ENCODE assay signal across 17 mouse cellular contexts in the genomic region with DNA sequence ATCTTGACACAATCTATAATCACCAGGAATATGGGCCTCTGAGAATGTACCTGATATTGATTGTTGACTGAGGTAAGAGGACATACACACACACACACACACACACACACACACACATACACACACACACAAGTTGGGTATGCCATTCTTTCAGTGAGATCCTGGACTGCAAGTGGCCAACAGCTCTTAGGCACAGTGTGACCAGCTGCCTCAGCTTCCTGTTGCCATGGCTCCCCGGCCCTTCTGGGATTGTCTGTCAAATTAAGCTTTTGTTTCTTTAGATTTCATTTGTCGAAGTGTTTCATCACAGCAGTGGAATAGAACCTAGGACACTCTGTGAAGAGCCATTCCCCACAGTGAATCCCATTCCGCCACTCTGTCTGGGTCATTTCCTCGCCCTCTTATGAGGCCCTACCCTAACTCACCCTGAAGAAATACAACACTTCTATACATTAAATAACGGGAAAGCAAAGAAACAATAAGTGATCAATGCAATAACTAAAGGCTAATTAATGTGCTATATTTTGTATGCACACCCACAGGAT.
A peak's percentile ranks its signal among the peaks of the same experiment; 100 is the strongest.
DNase-seq lines count a peak whose midpoint lies in the region; ATAC-seq and TF ChIP-seq lines count a peak whose summit lies in the region.
"Had no signal": no experiment of that assay in that cellular context is flagged by ENCODE, and none has a peak within 500 bp of the region (broad histone marks: within the 10 kb centered on the region; RNA-seq: fewer than 3 reads in every experiment).

No protein-coding gene starts in this region.

- no peak overlapping the region for H3K9ac ChIP-seq in forebrain, embryonic 12.5 days
- H3K9ac ChIP-seq in forebrain, postnatal 0 days, result no peak overlapping the region
- no peak overlapping the region for H3K9ac ChIP-seq in hindbrain, postnatal 0 days (replicated peaks; ENCODE audit: low read length)

- H3K9me3 ChIP-seq in forebrain, embryonic 12.5 days, result no peaks in the 10 kb centered on the region
- no peaks in the 10 kb centered on the region for H3K9me3 ChIP-seq in forebrain, embryonic 10.5 days
- H3K9me3 ChIP-seq in forebrain, postnatal 0 days (ENCODE audit: low read length), result no peaks in the 10 kb centered on the region
- no peaks in the 10 kb centered on the region for H3K9me3 ChIP-seq in hindbrain, postnatal 0 days (ENCODE audit: low read length)
- H3K9me3 ChIP-seq: heart, embryonic 10.5 days; limb, embryonic 10.5 days had no signal

- H3K36me3 ChIP-seq in forebrain, embryonic 12.5 days (replicated peaks), result no peaks in the 10 kb centered on the region
- H3K36me3 ChIP-seq in forebrain, embryonic 10.5 days (replicated peaks), result no peaks in the 10 kb centered on the region
- H3K36me3 ChIP-seq in forebrain, postnatal 0 days (ENCODE audit: insufficient read depth), result no peaks in the 10 kb centered on the region
- no peaks in the 10 kb centered on the region for H3K36me3 ChIP-seq in hindbrain, postnatal 0 days (ENCODE audit: insufficient read depth, low read length)
- H3K36me3 ChIP-seq: heart, embryonic 10.5 days; limb, embryonic 10.5 days had no signal

- ATAC-seq in forebrain, embryonic 12.5 days (ENCODE audit: low FRiP score), result peak; percentile 74; the same call in 1 of the 2 replicates
- no peak for ATAC-seq in forebrain, postnatal 0 days
- ATAC-seq in hindbrain, postnatal 0 days, result peak; percentile 58; the same call in 1 of the 2 replicates
- ATAC-seq in frontal cortex, adult (ENCODE audit: low TSS enrichment), result no peak

- no peak overlapping the region for H3K27ac ChIP-seq in forebrain, embryonic 12.5 days
- no peak overlapping the region for H3K27ac ChIP-seq in forebrain, embryonic 10.5 days
- no peak overlapping the region for H3K27ac ChIP-seq in forebrain, postnatal 0 days (ENCODE audit: low read depth, low read length)
- H3K27ac ChIP-seq in hindbrain, postnatal 0 days, result no peak overlapping the region
- H3K27ac ChIP-seq: heart, embryonic 10.5 days; limb, embryonic 10.5 days had no signal

- H3K4me2 ChIP-seq in forebrain, embryonic 12.5 days, result no peak overlapping the region
- H3K4me2 ChIP-seq in forebrain, postnatal 0 days (ENCODE audit: low read depth), result no peak overlapping the region
- no peak overlapping the region for H3K4me2 ChIP-seq in hindbrain, postnatal 0 days (ENCODE audit: low read depth, low read length)
- H3K4me2 ChIP-seq: liver, embryonic 11.5 days had no signal

- 0 out of 2 replicates have a peak, but pooled peaks cover 4% of the 10 kb centered on the region for H3K4me1 ChIP-seq in forebrain, embryonic 12.5 days
- H3K4me1 ChIP-seq in forebrain, embryonic 10.5 days, result peaks cover 4% of the 10 kb centered on the region; the same call in 1 of the 2 replicates
- no peaks in the 10 kb centered on the region for H3K4me1 ChIP-seq in forebrain, postnatal 0 days (ENCODE audit: insufficient read depth)
- no peaks in the 10 kb centered on the region for H3K4me1 ChIP-seq in hindbrain, postnatal 0 days (ENCODE audit: insufficient read depth, low read length)
- H3K4me1 ChIP-seq: heart, embryonic 10.5 days; limb, embryonic 10.5 days had no signal

- H3K4me3 ChIP-seq in forebrain, embryonic 12.5 days (replicated peaks), result no peak overlapping the region
- H3K4me3 ChIP-seq in forebrain, embryonic 10.5 days, result no peak overlapping the region
- no peak overlapping the region for H3K4me3 ChIP-seq in forebrain, postnatal 0 days (ENCODE audit: low read depth, low read length)
- no peak overlapping the region for H3K4me3 ChIP-seq in hindbrain, postnatal 0 days (ENCODE audit: low read length)
- H3K4me3 ChIP-seq: heart, embryonic 10.5 days; limb, embryonic 10.5 days had no signal

- WGBS in forebrain, embryonic 12.5 days, result 54% methylated on average over 5 of the region's 5 CpGs
- 75% methylated on average over 5 of the region's 5 CpGs for WGBS in forebrain, embryonic 10.5 days
- 54% methylated on average over 5 of the region's 5 CpGs for WGBS in forebrain, postnatal 0 days
- WGBS in hindbrain, postnatal 0 days, result 42% methylated on average over 5 of the region's 5 CpGs

- no peak for DNase-seq in forebrain, embryonic 10.5 days (ENCODE audit: extremely low spot score, low spot score)
- DNase-seq in brain, embryonic 14.5 days (ENCODE audit: low read depth), result peak; percentile 52
- peak; percentile 8 for DNase-seq in forebrain, postnatal 0 days
- peak; percentile 43 for DNase-seq in hindbrain, postnatal 0 days (ENCODE audit: low spot score)
- no peak for DNase-seq in right cerebral cortex, adult 2 months (ENCODE audit: low spot score in 2 of 2)
- DNase-seq: adrenal gland, postnatal 10 days; B cell, adult 2 months; cerebellum, adult 2 months; heart, postnatal 10 days; lung, adult 2 months; lung, postnatal 36 days; thymus, adult 18-20 months had no signal

- TF ChIP-seq CTCF in brain, embryonic 14.5 days (IDR thresholded peaks at IDR 0.05; ENCODE audit: borderline replicate concordance, extremely low read depth, insufficient read depth, insufficient read length), result no peak
- no peak for TF ChIP-seq CTCF in forebrain, postnatal 0 days (IDR thresholded peaks at IDR 0.05; ENCODE audit: low read depth)
- TF ChIP-seq CTCF in hindbrain, postnatal 0 days (IDR thresholded peaks at IDR 0.05; ENCODE audit: low read depth), result no peak

- H3K27me3 ChIP-seq in forebrain, embryonic 12.5 days, result no peaks in the 10 kb centered on the region
- H3K27me3 ChIP-seq in forebrain, embryonic 10.5 days (ENCODE audit: poor library complexity, severe bottlenecking), result no peaks in the 10 kb centered on the region
- no peaks in the 10 kb centered on the region for H3K27me3 ChIP-seq in forebrain, postnatal 0 days (ENCODE audit: insufficient read depth, low read length)
- no peaks in the 10 kb centered on the region for H3K27me3 ChIP-seq in hindbrain, postnatal 0 days (ENCODE audit: insufficient read depth, low read length)

- TF ChIP-seq POLR2A in brain, embryonic 14.5 days (IDR thresholded peaks at IDR 0.05; ENCODE audit: borderline replicate concordance, extremely low read depth, insufficient read depth, insufficient read length, poor library complexity, severe bottlenecking), result no peak

Comparison
In these comparisons a context has a peak if more than half of its experiments do, and no peak if none do; other contexts are left out.
1. ATAC-seq: peak in forebrain, embryonic 12.5 days (single experiment) and hindbrain, postnatal 0 days (single experiment); none in forebrain, postnatal 0 days (single experiment) and frontal cortex, adult (single experiment).
2. DNase-seq: peak in brain, embryonic 14.5 days (single experiment), forebrain, postnatal 0 days (single experiment) and hindbrain, postnatal 0 days (single experiment); none in forebrain, embryonic 10.5 days (single experiment) and right cerebral cortex, adult 2 months (0 of 2).